Mouse (Mus musculus): ENCODE results near the gene Cacna2d1.

- TF ChIP-seq CTCF (conservative IDR thresholded peaks at IDR 0.05; ENCODE audit: low read length): no peak
- no peak for TF ChIP-seq NANOG (IDR thresholded peaks at IDR 0.05; ENCODE audit: borderline replicate concordance, low read length)
- TF ChIP-seq POU5F1 (IDR thresholded peaks at IDR 0.05; ENCODE audit: borderline replicate concordance, low read length): no peak
Observed at GRCm38 (mm10) chr5:15941191-15941725, 6.8 kb downstream of the Cacna2d1 start.

All from E14TG2a.4 (cell line).